Mouse (Mus musculus): Measurements from ENCODE around the gene Csmd2. TPM values are rescaled to one million over a fixed set of nuclear protein-coding genes. Genes with fewer than 3 reads are reported as not detected.

Csmd2 gene
- polyA plus RNA-seq, 1 experiment from 2014 or later: 0.05 TPM

- Histone ChIP-seq H3K27ac (ENCODE audit: low read length) (no peak overlapping the region), H3K4me3 (ENCODE audit: low read length) (no peak overlapping the region), H3K27me3 (ENCODE audit: control insufficient read depth, insufficient read depth, low read length) (no peaks in the 10 kb centered on the region), H3K36me3 (ENCODE audit: control insufficient read depth, insufficient read depth) (no peaks in the 10 kb centered on the region), H3K4me2 (ENCODE audit: low read depth, low read length) (no peak overlapping the region), H3K4me1 (ENCODE audit: control insufficient read depth, insufficient read depth, low read length) (no peaks in the 10 kb centered on the region), H3K9ac (ENCODE audit: low read length) (no peak overlapping the region), H3K9me3 (replicated peaks; ENCODE audit: control insufficient read depth, low read length) (no peaks in the 10 kb centered on the region)
- ATAC-seq (replicated peaks; ENCODE audit: extremely low read depth, insufficient read depth, low FRiP score): no peak
- WGBS: 70% methylated on average over 3 of the region's 3 CpGs
These were observed 154.6 kb downstream of the Csmd2 start for GRCm38 (mm10) chr4:128142279-128142678.

GRCm38 (mm10) chr4:128143147-128143546 lies 155.5 kb downstream of the Csmd2 start:
- H3K9me3 ChIP-seq (replicated peaks; ENCODE audit: control insufficient read depth, low read length): no peaks in the 10 kb centered on the region
- H3K9ac ChIP-seq (ENCODE audit: low read length): no peak overlapping the region
- H3K4me3 ChIP-seq (ENCODE audit: low read length): no peak overlapping the region
- no peak for ATAC-seq (replicated peaks; ENCODE audit: extremely low read depth, insufficient read depth, low FRiP score)
- H3K36me3 ChIP-seq (ENCODE audit: control insufficient read depth, insufficient read depth): no peaks in the 10 kb centered on the region
- no peak overlapping the region for H3K4me2 ChIP-seq (ENCODE audit: low read depth, low read length)
- H3K27ac ChIP-seq (ENCODE audit: low read length): no peak overlapping the region
- 72% methylated on average over 3 of the region's 3 CpGs for WGBS
- H3K27me3 ChIP-seq (ENCODE audit: control insufficient read depth, insufficient read depth, low read length): no peaks in the 10 kb centered on the region
- no peaks in the 10 kb centered on the region for H3K4me1 ChIP-seq (ENCODE audit: control insufficient read depth, insufficient read depth, low read length)

GRCm38 (mm10) chr4:128149524-128149923 lies 161.9 kb downstream of the Csmd2 start:
- WGBS: 81% methylated on average over 4 of the region's 4 CpGs

GRCm38 (mm10) chr4:128152066-128152465 lies 164.4 kb downstream of the Csmd2 start:
- Histone ChIP-seq H3K9me3 (replicated peaks; ENCODE audit: control insufficient read depth, low read length) (no peaks in the 10 kb centered on the region), H3K9ac (ENCODE audit: low read length) (no peak overlapping the region), H3K4me3 (ENCODE audit: low read length) (no peak overlapping the region), H3K4me1 (ENCODE audit: control insufficient read depth, insufficient read depth, low read length) (no peaks in the 10 kb centered on the region), H3K4me2 (ENCODE audit: low read depth, low read length) (no peak overlapping the region), H3K36me3 (ENCODE audit: control insufficient read depth, insufficient read depth) (no peaks in the 10 kb centered on the region), H3K27me3 (ENCODE audit: control insufficient read depth, insufficient read depth, low read length) (no peaks in the 10 kb centered on the region), H3K27ac (ENCODE audit: low read length) (no peak overlapping the region)
- ATAC-seq (replicated peaks; ENCODE audit: extremely low read depth, insufficient read depth, low FRiP score): no peak
- 62% methylated on average over 3 of the region's 3 CpGs for WGBS

More at GRCm38 (mm10) chr4:128149524-128149923, 161.9 kb downstream of the Csmd2 start:
- H3K4me1 ChIP-seq (ENCODE audit: control insufficient read depth, insufficient read depth, low read length): no peaks in the 10 kb centered on the region
- no peak for ATAC-seq (replicated peaks; ENCODE audit: extremely low read depth, insufficient read depth, low FRiP score)
- no peak overlapping the region for H3K27ac ChIP-seq (ENCODE audit: low read length)
- H3K27me3 ChIP-seq (ENCODE audit: control insufficient read depth, insufficient read depth, low read length): no peaks in the 10 kb centered on the region
- no peaks in the 10 kb centered on the region for H3K36me3 ChIP-seq (ENCODE audit: control insufficient read depth, insufficient read depth)
- H3K4me2 ChIP-seq (ENCODE audit: low read depth, low read length): no peak overlapping the region
- no peak overlapping the region for H3K9ac ChIP-seq (ENCODE audit: low read length)
- no peaks in the 10 kb centered on the region for H3K9me3 ChIP-seq (replicated peaks; ENCODE audit: control insufficient read depth, low read length)
- no peak overlapping the region for H3K4me3 ChIP-seq (ENCODE audit: low read length)

GRCm38 (mm10) chr4:128153144-128153543 lies 165.5 kb downstream of the Csmd2 start:
- no peak overlapping the region for H3K4me2 ChIP-seq (ENCODE audit: low read depth, low read length)
- ATAC-seq (replicated peaks; ENCODE audit: extremely low read depth, insufficient read depth, low FRiP score): no peak
- H3K9ac ChIP-seq (ENCODE audit: low read length): no peak overlapping the region
- 90% methylated on average over 4 of the region's 4 CpGs for WGBS
- no peak overlapping the region for H3K27ac ChIP-seq (ENCODE audit: low read length)
- H3K9me3 ChIP-seq (replicated peaks; ENCODE audit: control insufficient read depth, low read length): no peaks in the 10 kb centered on the region
- no peak overlapping the region for H3K4me3 ChIP-seq (ENCODE audit: low read length)
- H3K36me3 ChIP-seq (ENCODE audit: control insufficient read depth, insufficient read depth): no peaks in the 10 kb centered on the region
- no peaks in the 10 kb centered on the region for H3K4me1 ChIP-seq (ENCODE audit: control insufficient read depth, insufficient read depth, low read length)
- no peaks in the 10 kb centered on the region for H3K27me3 ChIP-seq (ENCODE audit: control insufficient read depth, insufficient read depth, low read length)

GRCm38 (mm10) chr4:128155226-128155625 lies 167.6 kb downstream of the Csmd2 start:
- Histone ChIP-seq H3K4me2 (ENCODE audit: low read depth, low read length) (no peak overlapping the region), H3K36me3 (ENCODE audit: control insufficient read depth, insufficient read depth) (no peaks in the 10 kb centered on the region), H3K4me3 (ENCODE audit: low read length) (no peak overlapping the region), H3K27me3 (ENCODE audit: control insufficient read depth, insufficient read depth, low read length) (no peaks in the 10 kb centered on the region), H3K4me1 (ENCODE audit: control insufficient read depth, insufficient read depth, low read length) (no peaks in the 10 kb centered on the region), H3K27ac (ENCODE audit: low read length) (no peak overlapping the region), H3K9me3 (replicated peaks; ENCODE audit: control insufficient read depth, low read length) (no peaks in the 10 kb centered on the region), H3K9ac (ENCODE audit: low read length) (no peak overlapping the region)
- no peak for ATAC-seq (replicated peaks; ENCODE audit: extremely low read depth, insufficient read depth, low FRiP score)
- WGBS: 24% methylated on average over 3 of the region's 3 CpGs

- H3K27me3 ChIP-seq (ENCODE audit: control insufficient read depth, insufficient read depth, low read length): no peaks in the 10 kb centered on the region
- no peaks in the 10 kb centered on the region for H3K4me1 ChIP-seq (ENCODE audit: control insufficient read depth, insufficient read depth, low read length)
- no peak for ATAC-seq (replicated peaks; ENCODE audit: extremely low read depth, insufficient read depth, low FRiP score)
- no peak overlapping the region for H3K27ac ChIP-seq (ENCODE audit: low read length)
- H3K4me2 ChIP-seq (ENCODE audit: low read depth, low read length): no peak overlapping the region
- H3K4me3 ChIP-seq (ENCODE audit: low read length): no peak overlapping the region
- 68% methylated on average over 2 of the region's 2 CpGs for WGBS
- no peaks in the 10 kb centered on the region for H3K9me3 ChIP-seq (replicated peaks; ENCODE audit: control insufficient read depth, low read length)
- no peaks in the 10 kb centered on the region for H3K36me3 ChIP-seq (ENCODE audit: control insufficient read depth, insufficient read depth)
- H3K9ac ChIP-seq (ENCODE audit: low read length): no peak overlapping the region
These were observed 173.0 kb downstream of the Csmd2 start for GRCm38 (mm10) chr4:128160656-128161055.

- Histone ChIP-seq H3K36me3 (ENCODE audit: control insufficient read depth, insufficient read depth) (no peaks in the 10 kb centered on the region), H3K4me3 (ENCODE audit: low read length) (no peak overlapping the region), H3K9me3 (replicated peaks; ENCODE audit: control insufficient read depth, low read length) (0 out of 2 replicates have a peak, but pooled peaks cover 3% of the 10 kb centered on the region), H3K4me1 (ENCODE audit: control insufficient read depth, insufficient read depth, low read length) (no peaks in the 10 kb centered on the region), H3K9ac (ENCODE audit: low read length) (no peak overlapping the region), H3K4me2 (ENCODE audit: low read depth, low read length) (no peak overlapping the region), H3K27ac (ENCODE audit: low read length) (no peak overlapping the region), H3K27me3 (ENCODE audit: control insufficient read depth, insufficient read depth, low read length) (no peaks in the 10 kb centered on the region)
- ATAC-seq (replicated peaks; ENCODE audit: extremely low read depth, insufficient read depth, low FRiP score): no peak
- 84% methylated on average over 8 of the region's 8 CpGs for WGBS
These were observed 182.5 kb downstream of the Csmd2 start for GRCm38 (mm10) chr4:128170181-128170580.

GRCm38 (mm10) chr4:128171233-128171632 lies 183.6 kb downstream of the Csmd2 start:
- Histone ChIP-seq H3K27ac (ENCODE audit: low read length) (no peak overlapping the region), H3K27me3 (ENCODE audit: control insufficient read depth, insufficient read depth, low read length) (no peaks in the 10 kb centered on the region), H3K4me2 (ENCODE audit: low read depth, low read length) (no peak overlapping the region), H3K9ac (ENCODE audit: low read length) (no peak overlapping the region), H3K4me1 (ENCODE audit: control insufficient read depth, insufficient read depth, low read length) (no peaks in the 10 kb centered on the region), H3K36me3 (ENCODE audit: control insufficient read depth, insufficient read depth) (no peaks in the 10 kb centered on the region), H3K9me3 (replicated peaks; ENCODE audit: control insufficient read depth, low read length) (0 out of 2 replicates have a peak, but pooled peaks cover 3% of the 10 kb centered on the region), H3K4me3 (ENCODE audit: low read length) (no peak overlapping the region)
- no peak for ATAC-seq (replicated peaks; ENCODE audit: extremely low read depth, insufficient read depth, low FRiP score)
- 66% methylated on average over 9 of the region's 9 CpGs for WGBS

Measured in heart, embryonic 16.5 days (tissue).